Mouse (Mus musculus) midbrain, embryonic 14.5 days (tissue): ENCODE data around the gene Rab6b. TPM values are rescaled to one million over a fixed set of nuclear protein-coding genes. Genes with fewer than 3 reads are reported as not detected.
"Not testable (repeated sequence)": the region's sequence is repeated elsewhere in the genome, so short reads cannot be mapped to it uniquely, and the experiment has no call there.

Experiments
- ATAC-seq: fragments of 200-750 bp; cut with Nextera tagmentation; 2 replicates; pipeline ENCODE4 v1.8.0; 2017; ENCODE audit warnings: moderate number of reproducible peaks, moderate library complexity; ENCODE audit not compliant: low FRiP score, low TSS enrichment
- DNase-seq: peaks from one replicate; pipeline ENCODE4 v3.0.0-alpha.2; 2015
- H3K27ac ChIP-seq: fragments of 300-500 bp; sonication (generic); replicated peaks from 2 replicates; pipeline ENCODE4 v1.5.1; 2014; ENCODE audit warnings: mild to moderate bottlenecking, low read depth, low read length, moderate library complexity
- H3K27me3 ChIP-seq: fragments of 300-500 bp; sonication (generic); 2 replicates; pipeline ENCODE4 v1.6.1; 2014; ENCODE audit warnings: low read length, control low read depth, mixed read lengths; ENCODE audit not compliant: control insufficient read depth, insufficient read depth
- H3K36me3 ChIP-seq: fragments of 300-500 bp; sonication (generic); 2 replicates; pipeline ENCODE4 v1.6.1; 2014; ENCODE audit warnings: low read length, control low read depth; ENCODE audit not compliant: control insufficient read depth, insufficient read depth
- H3K4me1 ChIP-seq: fragments of 300-500 bp; sonication (generic); 2 replicates; pipeline ENCODE4 v1.6.1; 2014; ENCODE audit warnings: mild to moderate bottlenecking, antibody characterized with exemption, low read length, control low read depth; ENCODE audit not compliant: control insufficient read depth, insufficient read depth
- H3K4me2 ChIP-seq: fragments of 300-500 bp; sonication (generic); 2 replicates; pipeline ENCODE4 v1.6.1; 2014; ENCODE audit warnings: mild to moderate bottlenecking, low read length, moderate library complexity
- H3K4me3 ChIP-seq: fragments of 300-500 bp; sonication (generic); replicated peaks from 2 replicates; pipeline ENCODE4 v1.5.1; 2014; ENCODE audit warnings: low read depth, low read length
- H3K9ac ChIP-seq: fragments of 300-500 bp; sonication (generic); replicated peaks from 2 replicates; pipeline ENCODE4 v1.6.1; 2014; ENCODE audit warnings: mild to moderate bottlenecking, low read length, moderate library complexity
- H3K9me3 ChIP-seq: fragments of 300-500 bp; sonication (generic); 2 replicates; pipeline ENCODE4 v1.6.1; 2016; ENCODE audit warnings: low read length, control low read depth, mixed read lengths; ENCODE audit not compliant: control insufficient read depth
- WGBS: fragments of 180-500 bp; shearing (Covaris S2); extraction: QIAGEN DNeasy Blood & Tissue Kit; methylation state at CpG from one replicate; pipeline ENCODE4 v1.1.7; 2014; 5-methylcytosine and 5-hydroxymethylcytosine counted together
- polyA plus RNA-seq: library from polyadenylated mRNA; unstranded; fragments of >200 nt; fragmentation: Nextera tagmentation; extraction: Ambion mirVana; gene quantifications from 2 replicates; pipeline ENCODE4 v1.2.1, GENCODE M21; 2014

Gene Rab6b
- polyA plus RNA-seq, 1 experiment from 2014 or later: 64.2 TPM

DNA sequence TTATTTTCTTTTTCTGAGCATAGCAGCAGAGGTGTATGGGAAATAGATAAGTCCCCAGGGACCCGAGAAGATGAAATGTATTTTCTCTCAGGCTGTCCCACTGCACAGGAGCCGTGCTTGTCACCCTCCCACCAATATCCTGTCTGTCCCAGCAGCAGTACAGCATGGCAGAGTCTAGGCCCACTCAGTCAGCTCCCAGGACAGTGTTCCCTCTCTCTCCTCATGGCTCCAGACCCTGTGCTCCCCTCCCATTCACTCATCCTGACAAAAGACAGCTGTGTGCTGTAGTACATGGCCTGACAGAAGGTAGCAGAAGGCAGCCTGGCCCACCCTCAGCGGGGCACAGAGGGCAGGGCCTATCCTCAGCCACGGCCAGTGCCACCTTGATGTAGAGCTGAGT lies 32.3 kb downstream of the Rab6b start:
- Histone ChIP-seq H3K9me3 (no peaks in the 10 kb centered on the region), H3K4me1 (peaks cover 49% of the 10 kb centered on the region), H3K9ac (no peak overlapping the region), H3K4me3 (no peak overlapping the region), H3K36me3 (peaks cover 22% of the 10 kb centered on the region; the same call in 1 of the 2 replicates), H3K27me3 (no peaks in the 10 kb centered on the region), H3K27ac (peak overlapping the region; percentile 14; the same call in 1 of the 2 replicates), H3K4me2 (no peak overlapping the region)
- WGBS: 70% methylated on average over 4 of the region's 4 CpGs
- DNase-seq: no peak
- no peak for ATAC-seq

GRCm38 (mm10) chr9:103145351-103145750 lies 33.8 kb downstream of the Rab6b start:
- H3K36me3 ChIP-seq: peaks cover 22% of the 10 kb centered on the region; the same call in 1 of the 2 replicates
- peak; percentile 53 for DNase-seq
- peaks cover 43% of the 10 kb centered on the region for H3K4me1 ChIP-seq
- 32% methylated on average over 5 of the region's 5 CpGs for WGBS
- peak overlapping the region; percentile 66 for H3K27ac ChIP-seq
- ATAC-seq: no peak
- H3K4me2 ChIP-seq: no peak overlapping the region
- H3K27me3 ChIP-seq: no peaks in the 10 kb centered on the region
- H3K4me3 ChIP-seq: no peak overlapping the region
- no peaks in the 10 kb centered on the region for H3K9me3 ChIP-seq
- no peak overlapping the region for H3K9ac ChIP-seq

GRCm38 (mm10) chr9:103146257-103146656 lies 34.7 kb downstream of the Rab6b start:
- Histone ChIP-seq H3K9me3 (no peaks in the 10 kb centered on the region), H3K4me3 (no peak overlapping the region), H3K27ac (peak overlapping the region; percentile 66), H3K4me1 (peaks cover 43% of the 10 kb centered on the region), H3K4me2 (peak overlapping the region; percentile 38), H3K9ac (0 out of 2 replicates have a peak overlapping the region, but pooled peaks have one; percentile 9), H3K36me3 (peaks cover 20% of the 10 kb centered on the region; the same call in 1 of the 2 replicates), H3K27me3 (no peaks in the 10 kb centered on the region)
- no peak for ATAC-seq
- WGBS: 52% methylated on average over 10 of the region's 10 CpGs
- peak; percentile 42 for DNase-seq

- ATAC-seq (peak; percentile 73), DNase-seq (peak; percentile 80)
- H3K9ac ChIP-seq: no peak overlapping the region
- H3K36me3 ChIP-seq: peaks cover 15% of the 10 kb centered on the region; the same call in 1 of the 2 replicates
- H3K4me3 ChIP-seq: no peak overlapping the region
- WGBS: 8% methylated on average over 9 of the region's 9 CpGs
- no peaks in the 10 kb centered on the region for H3K9me3 ChIP-seq
- H3K27me3 ChIP-seq: no peaks in the 10 kb centered on the region
- H3K4me1 ChIP-seq: peaks cover 43% of the 10 kb centered on the region
- peak overlapping the region; percentile 38 for H3K4me2 ChIP-seq
- H3K27ac ChIP-seq: peak overlapping the region; percentile 66
Observed at GRCm38 (mm10) chr9:103146703-103147102, 35.1 kb downstream of the Rab6b start.

- peak overlapping the region; percentile 38 for H3K4me2 ChIP-seq
- H3K36me3 ChIP-seq: peaks cover 15% of the 10 kb centered on the region; the same call in 1 of the 2 replicates
- H3K9me3 ChIP-seq: no peaks in the 10 kb centered on the region
- peak; percentile 25; the same call in 1 of the 2 replicates for ATAC-seq
- H3K4me3 ChIP-seq: no peak overlapping the region
- no peak for DNase-seq
- no peaks in the 10 kb centered on the region for H3K27me3 ChIP-seq
- 22% methylated on average over 13 of the region's 13 CpGs for WGBS
- H3K4me1 ChIP-seq: peaks cover 43% of the 10 kb centered on the region
- H3K27ac ChIP-seq: peak overlapping the region; percentile 66
- H3K9ac ChIP-seq: no peak overlapping the region
Observed at GRCm38 (mm10) chr9:103147103-103147502, 35.5 kb downstream of the Rab6b start.

- H3K9me3 ChIP-seq: no peaks in the 10 kb centered on the region
- no peak overlapping the region for H3K4me2 ChIP-seq
- no peak overlapping the region for H3K4me3 ChIP-seq
- WGBS: 93% methylated on average over 12 of the region's 12 CpGs
- H3K27ac ChIP-seq: no peak overlapping the region
- H3K9ac ChIP-seq: no peak overlapping the region
- no peak for ATAC-seq
- DNase-seq: no peak
- H3K36me3 ChIP-seq: peaks cover 6% of the 10 kb centered on the region; the same call in 1 of the 2 replicates
- no peaks in the 10 kb centered on the region for H3K27me3 ChIP-seq
- peaks cover 40% of the 10 kb centered on the region for H3K4me1 ChIP-seq
Observed at GRCm38 (mm10) chr9:103149074-103149799, 37.6 kb downstream of the Rab6b start.

DNA sequence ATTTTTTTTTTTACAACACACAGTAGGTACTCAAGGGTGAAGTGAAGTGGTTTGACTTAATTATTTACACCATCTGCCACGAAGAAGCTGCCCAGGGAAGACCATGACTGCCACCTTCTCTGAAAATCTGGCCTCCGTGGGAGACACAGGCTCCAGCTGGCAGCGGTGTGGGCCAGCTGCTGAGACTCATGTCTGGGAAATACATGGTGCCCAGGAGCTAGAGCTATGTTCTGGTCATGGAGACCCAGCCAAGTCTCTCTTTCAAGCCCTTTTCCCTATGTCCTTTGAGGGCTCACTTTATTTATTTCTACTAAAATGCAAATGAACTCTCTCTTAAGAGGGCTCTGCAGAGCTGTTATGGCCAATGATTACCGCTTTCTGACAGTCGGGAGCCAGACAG lies 41.7 kb downstream of the Rab6b start:
- Histone ChIP-seq H3K9me3 (no peaks in the 10 kb centered on the region), H3K36me3 (peaks cover 14% of the 10 kb centered on the region; the same call in 1 of the 2 replicates), H3K4me2 (no peak overlapping the region), H3K4me3 (no peak overlapping the region), H3K27me3 (no peaks in the 10 kb centered on the region), H3K4me1 (peaks cover 2% of the 10 kb centered on the region), H3K9ac (no peak overlapping the region), H3K27ac (no peak overlapping the region; the same call in 1 of the 2 replicates)
- 55% methylated on average over 5 of the region's 5 CpGs for WGBS
- DNase-seq (no peak), ATAC-seq (no peak)

GRCm38 (mm10) chr9:103154568-103154967 lies 43.0 kb downstream of the Rab6b start:
- no peak overlapping the region for H3K9ac ChIP-seq
- no peak overlapping the region for H3K27ac ChIP-seq
- ATAC-seq (no peak), DNase-seq (no peak)
- no peaks in the 10 kb centered on the region for H3K4me1 ChIP-seq
- no peak overlapping the region for H3K4me2 ChIP-seq
- 84% methylated on average over 2 of the region's 2 CpGs for WGBS
- no peaks in the 10 kb centered on the region for H3K9me3 ChIP-seq
- no peak overlapping the region for H3K4me3 ChIP-seq
- no peaks in the 10 kb centered on the region for H3K27me3 ChIP-seq
- H3K36me3 ChIP-seq: peaks cover 14% of the 10 kb centered on the region; the same call in 1 of the 2 replicates

DNA sequence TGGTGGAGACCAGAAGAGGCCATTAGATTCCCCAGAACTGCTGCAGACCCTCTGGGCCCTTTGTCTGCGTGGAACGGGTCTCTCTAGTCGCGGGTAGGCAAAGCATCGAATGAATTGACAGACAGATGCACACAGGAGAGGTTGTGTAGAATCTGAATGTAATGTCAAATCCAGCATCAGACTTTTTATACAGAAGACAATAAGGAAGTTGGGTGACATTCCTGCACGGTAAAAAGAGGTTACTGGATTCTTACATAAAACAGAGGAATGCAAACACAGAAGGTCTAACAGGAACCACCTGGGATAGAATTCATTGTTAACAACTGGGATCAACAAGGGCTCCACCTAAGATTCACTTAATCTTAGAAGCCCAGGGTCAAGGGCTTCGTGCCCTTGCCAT lies 43.6 kb downstream of the Rab6b start:
- not testable (repeated sequence) for H3K27ac ChIP-seq, H3K9ac ChIP-seq, H3K4me1 ChIP-seq, H3K9me3 ChIP-seq, H3K4me2 ChIP-seq, ATAC-seq, H3K27me3 ChIP-seq, H3K4me3 ChIP-seq, DNase-seq
- peaks cover 19% of the 10 kb centered on the region; the same call in 1 of the 2 replicates for H3K36me3 ChIP-seq
- 87% methylated on average over 7 of the region's 7 CpGs for WGBS
